Mouse (Mus musculus) cortical plate, adult 2 months (tissue): ENCODE measurements around the gene Atp5j2.
"Not testable (repeated sequence)": the region's sequence is repeated elsewhere in the genome, so short reads cannot be mapped to it uniquely, and the experiment has no call there.

ENCODE experiments used
- CTCF ChIP-seq: fragments of 200-500 bp; IDR thresholded peaks from 2 replicates; pipeline ENCODE4 v1.5.1; 2011; ENCODE audit warnings: mild to moderate bottlenecking, control low read depth, low read length; ENCODE audit not compliant: insufficient read depth; ENCODE audit errors: extremely low read depth
- POLR2A ChIP-seq: fragments of 200-500 bp; IDR thresholded peaks from 2 replicates; pipeline ENCODE4 v1.6.1; 2011; ENCODE audit warnings: mild to moderate bottlenecking, low read length, control low read depth; ENCODE audit not compliant: insufficient read depth; ENCODE audit errors: extremely low read depth

DNA sequence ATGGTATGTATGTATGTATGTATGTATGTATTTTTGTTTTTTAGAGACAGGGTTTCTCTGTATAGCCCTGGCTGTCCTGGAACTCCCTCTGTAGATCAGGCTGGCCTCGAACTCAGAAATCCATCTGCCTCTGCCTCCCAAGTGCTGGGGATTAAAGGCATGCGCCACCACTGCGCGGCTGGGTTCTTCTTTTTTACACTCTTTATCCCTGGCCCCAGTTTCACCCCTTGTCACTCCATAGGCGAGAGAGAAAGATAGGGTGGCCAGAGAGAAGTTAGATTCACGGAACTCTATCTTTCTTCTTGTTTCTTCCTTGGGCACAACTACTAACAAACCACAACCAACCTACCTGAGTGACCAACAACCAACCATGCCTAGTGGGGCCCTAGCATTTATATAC is 37.4 kb upstream of the Atp5j2 start:
- TF ChIP-seq POLR2A, CTCF: not testable (repeated sequence)
